Mouse (Mus musculus) brain, embryonic 14.5 days (tissue): ENCODE measurements around the gene Zfp664. TPM values are rescaled to one million over a fixed set of nuclear protein-coding genes. Genes with fewer than 3 reads are reported as not detected.

Experiments
- DNase-seq: peaks from one replicate; pipeline ENCODE4 v3.0.0-alpha.2; 2011; ENCODE audit warnings: low read depth
- CTCF ChIP-seq: fragments of 200-500 bp; IDR thresholded peaks from 2 replicates; pipeline ENCODE4 v1.5.1; 2012; ENCODE audit warnings: inconsistent platforms, mild to moderate bottlenecking, moderate library complexity, borderline replicate concordance; ENCODE audit not compliant: insufficient read depth, insufficient read length; ENCODE audit errors: extremely low read depth
- POLR2A ChIP-seq: fragments of 200-500 bp; IDR thresholded peaks from 2 replicates; pipeline ENCODE4 v1.6.1; 2012; ENCODE audit warnings: mild to moderate bottlenecking, inconsistent platforms, borderline replicate concordance; ENCODE audit not compliant: poor library complexity, insufficient read depth, insufficient read length, severe bottlenecking; ENCODE audit errors: extremely low read depth
- polyA plus RNA-seq: library from polyadenylated mRNA; depleted of rRNA; stranded (reverse); fragments of >200 nt; gene quantifications from 2 replicates; pipeline ENCODE4 v1.2.3, GENCODE M21; 2012

The Zfp664 gene
- polyA plus RNA-seq, 1 experiment: 85.5 TPM

GRCm38 (mm10) chr5:124873096-124873495 lies 10.6 kb downstream of the Zfp664 start:
- TF ChIP-seq POLR2A (no peak), CTCF (no peak)
- DNase-seq: no peak

- no peak for DNase-seq
- TF ChIP-seq POLR2A (no peak), CTCF (no peak)
Measured at GRCm38 (mm10) chr5:124873890-124874601, 11.6 kb downstream of the Zfp664 start.

DNA sequence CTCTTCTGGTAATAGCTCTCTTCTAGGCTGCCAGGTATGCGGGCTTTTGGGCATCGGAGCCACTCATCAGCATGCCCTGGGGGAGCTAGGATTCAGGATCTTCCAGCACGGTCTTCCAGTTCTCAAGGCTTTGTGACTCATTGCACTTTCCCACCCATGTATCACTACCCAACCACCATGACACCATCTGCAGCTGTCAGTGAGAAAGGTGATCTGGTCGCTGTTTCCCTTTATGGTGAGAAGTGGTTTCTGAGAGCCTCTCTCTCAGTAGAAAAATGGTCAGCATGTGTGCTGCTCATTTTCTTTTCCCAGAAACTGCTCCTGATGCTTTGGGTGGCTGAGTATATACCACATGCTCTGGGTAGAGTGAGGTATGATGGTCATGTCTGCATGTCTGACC lies 16.8 kb downstream of the Zfp664 start:
- DNase-seq: no peak
- no peak for TF ChIP-seq CTCF
- no peak for TF ChIP-seq POLR2A

DNA sequence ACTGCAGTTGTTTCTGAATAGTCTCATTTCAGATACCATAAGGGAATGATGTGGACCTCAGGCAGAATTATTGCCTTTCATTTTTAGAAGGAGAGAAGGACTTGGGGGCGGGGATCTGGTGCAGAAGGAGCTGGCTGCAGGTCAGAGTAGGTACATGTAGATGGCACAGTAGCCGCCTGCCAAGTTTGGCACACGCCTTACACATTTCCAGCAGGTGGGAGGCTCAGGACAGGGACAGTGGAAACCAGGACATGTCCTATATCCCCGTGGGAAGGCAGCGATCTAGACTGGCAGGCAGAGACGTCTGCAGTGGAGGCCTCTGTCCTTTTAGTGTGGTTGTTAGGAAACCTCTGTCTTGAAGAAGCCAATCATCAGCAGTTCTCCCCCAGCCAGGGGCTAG lies 17.3 kb downstream of the Zfp664 start:
- no peak for TF ChIP-seq CTCF
- TF ChIP-seq POLR2A: no peak
- DNase-seq: no peak

- DNase-seq: peak; percentile 70
- no peak for TF ChIP-seq POLR2A
- TF ChIP-seq CTCF: no peak
Measured at GRCm38 (mm10) chr5:124883877-124884276, 21.4 kb downstream of the Zfp664 start.

DNA sequence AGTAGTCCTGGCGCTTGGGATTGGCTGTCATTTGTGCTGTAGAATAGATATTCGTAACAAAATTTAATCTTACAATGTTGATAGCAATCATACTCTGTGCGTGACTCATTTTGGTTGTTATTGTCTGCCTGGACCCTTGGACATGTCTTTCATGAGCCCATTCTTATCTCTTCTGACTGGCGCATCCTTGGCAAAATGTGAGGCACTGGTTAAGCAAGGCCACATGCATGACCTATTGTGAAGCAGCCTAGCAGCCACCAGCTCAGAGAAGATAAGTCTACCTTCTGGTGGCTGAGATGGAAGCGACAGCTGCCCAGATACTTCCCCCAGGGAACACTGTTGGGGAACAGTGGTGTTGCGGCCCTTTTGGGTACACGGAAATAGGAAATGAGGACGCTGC lies 26.2 kb downstream of the Zfp664 start:
- no peak for DNase-seq
- TF ChIP-seq CTCF (no peak), POLR2A (no peak)

DNA sequence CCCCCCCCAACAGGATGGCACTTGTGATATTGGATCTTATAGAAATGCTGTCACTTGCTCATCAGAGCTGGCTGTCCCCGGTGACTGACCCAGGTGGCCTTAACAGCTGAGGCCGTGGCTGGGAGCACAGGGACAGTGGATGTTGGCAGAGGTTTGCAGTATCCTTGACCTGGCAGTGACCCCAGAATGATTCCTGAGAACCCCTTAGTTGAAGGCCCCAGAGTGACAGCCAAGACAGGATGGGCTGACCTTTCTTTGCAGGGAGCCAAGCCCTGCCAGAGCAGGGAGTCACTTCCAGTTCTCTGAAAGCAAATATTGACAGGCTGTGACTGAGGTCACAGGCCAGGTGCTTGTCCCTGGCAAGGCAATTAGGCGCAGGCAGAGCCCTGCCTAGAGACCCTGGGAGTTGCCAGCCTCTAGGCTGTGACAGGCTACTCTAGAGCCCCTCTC lies 29.5 kb downstream of the Zfp664 start:
- TF ChIP-seq POLR2A (no peak), CTCF (no peak)
- no peak for DNase-seq

- DNase-seq: no peak
- no peak for TF ChIP-seq CTCF
- TF ChIP-seq POLR2A: no peak
Measured at GRCm38 (mm10) chr5:124896135-124896534, 33.6 kb downstream of the Zfp664 start.

DNA sequence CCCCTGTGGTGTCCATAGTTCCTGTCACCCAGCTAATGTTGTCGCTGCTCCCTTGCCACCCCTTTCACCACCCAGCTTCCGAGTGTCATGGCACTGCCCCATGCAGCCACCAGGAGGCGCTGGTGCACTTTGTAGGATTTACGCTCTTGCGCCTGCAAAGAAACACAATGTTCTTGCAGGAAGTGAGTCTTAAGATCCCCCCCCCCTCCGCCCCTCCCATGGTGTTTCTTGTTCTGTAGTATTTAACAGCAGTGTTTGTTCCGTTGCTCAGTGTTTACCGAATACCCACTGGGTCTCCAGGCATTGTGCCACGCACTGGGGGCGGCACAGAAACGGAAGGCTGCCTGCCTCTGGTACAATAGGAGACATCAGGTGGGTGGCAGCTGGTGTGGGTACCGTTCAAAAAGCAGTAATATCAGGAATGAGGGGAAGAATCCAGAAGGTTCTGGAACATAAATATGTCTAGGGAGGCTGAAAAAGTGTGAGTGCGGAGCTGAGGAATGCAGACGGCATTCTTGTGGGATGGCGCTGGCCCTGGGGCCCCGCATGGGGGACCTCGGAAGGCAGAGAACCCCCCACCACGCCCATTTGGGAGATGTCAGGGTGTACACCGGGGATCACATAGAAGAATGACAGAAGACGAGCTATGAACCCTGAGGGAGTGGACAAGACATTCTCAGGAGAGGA lies 37.6 kb downstream of the Zfp664 start:
- peak; percentile 89 for DNase-seq

DNA sequence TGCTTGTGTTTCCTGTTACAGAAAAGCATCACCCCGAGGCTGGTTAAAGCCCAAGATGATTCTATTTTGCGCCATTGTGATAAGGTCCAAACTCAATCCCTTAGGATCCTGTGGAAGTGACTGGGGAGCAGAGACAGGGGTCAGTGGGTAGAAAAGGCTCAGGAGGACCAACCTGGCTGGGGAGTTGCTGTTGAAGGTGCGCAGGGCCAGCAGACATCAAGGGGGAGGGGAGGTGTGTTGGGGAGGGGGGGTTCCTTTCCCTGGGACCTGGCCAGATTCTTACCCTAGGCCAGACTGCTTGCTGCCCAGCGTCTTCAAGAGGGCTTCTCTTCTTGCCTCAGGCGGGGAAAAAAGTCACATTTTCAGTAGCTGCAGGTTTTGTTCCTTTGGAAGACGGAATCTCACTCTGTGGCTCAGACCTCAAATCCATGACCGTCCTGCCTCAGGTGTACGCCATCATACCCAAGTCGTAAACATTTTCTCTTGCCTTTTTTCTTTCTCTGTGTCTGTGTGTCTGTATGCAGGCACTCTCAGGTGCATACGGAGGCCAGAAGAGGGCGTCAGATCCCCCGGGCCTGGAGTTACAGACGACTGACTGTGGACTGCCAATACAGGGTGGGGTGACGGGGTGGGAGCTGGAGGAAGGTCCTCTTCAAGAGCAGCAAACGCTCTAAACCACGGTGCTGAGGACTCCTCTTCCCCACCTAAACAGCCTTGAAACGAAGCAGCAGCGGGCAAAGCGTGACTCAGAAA lies 38.4 kb downstream of the Zfp664 start:
- DNase-seq: no peak
- TF ChIP-seq CTCF (0 out of 2 replicates have a peak, but pooled peaks have one; percentile 1), POLR2A (no peak)

More for the DNA sequence above, 37.6 kb downstream of the Zfp664 start:
- TF ChIP-seq POLR2A: no peak
- peak; percentile 99 for TF ChIP-seq CTCF

- DNase-seq: peak; percentile 89
- no peak for TF ChIP-seq POLR2A
- no peak for TF ChIP-seq CTCF
Measured at GRCm38 (mm10) chr5:124901675-124902074, 39.2 kb downstream of the Zfp664 start.
